Mouse (Mus musculus): ENCODE data around the gene D130043K22Rik. TPM values are rescaled to one million over a fixed set of nuclear protein-coding genes. Genes with fewer than 3 reads are reported as not detected.

D130043K22Rik gene
- polyA plus RNA-seq, 1 experiment from 2014 or later: 0.64 TPM

DNA sequence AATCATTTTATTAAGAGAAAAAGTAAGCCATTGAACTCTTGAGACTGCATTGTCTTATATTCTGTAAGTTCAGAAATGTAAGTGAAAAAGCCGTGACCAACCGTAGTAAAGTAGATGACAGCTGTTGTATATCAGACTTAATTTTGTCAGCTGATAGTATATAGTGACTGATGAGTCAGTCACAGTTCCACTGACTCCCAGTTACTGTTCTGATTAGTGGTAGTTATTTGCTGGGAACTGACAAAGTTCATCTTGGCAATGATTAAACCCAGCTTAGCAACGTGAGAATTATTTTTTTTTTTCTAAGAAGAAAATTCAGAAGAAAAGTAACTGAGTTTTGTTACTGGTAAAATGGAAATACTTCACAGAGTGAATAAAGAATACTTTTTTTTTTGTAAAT is 3.2 kb upstream of the D130043K22Rik start:
- H3K4me2 ChIP-seq (replicated peaks; ENCODE audit: low read depth, low read length): no peak overlapping the region
- H3K9me3 ChIP-seq (ENCODE audit: control insufficient read depth, low read depth, low read length): no peaks in the 10 kb centered on the region
- H3K27me3 ChIP-seq (ENCODE audit: control insufficient read depth, insufficient read depth, low read length): no peaks in the 10 kb centered on the region
- H3K36me3 ChIP-seq (ENCODE audit: control insufficient read depth, insufficient read depth, low read length): peaks cover 16% of the 10 kb centered on the region; the same call in 1 of the 2 replicates
- H3K27ac ChIP-seq (ENCODE audit: low read length): no peak overlapping the region
- peaks cover 4% of the 10 kb centered on the region; the same call in 1 of the 2 replicates for H3K4me1 ChIP-seq (ENCODE audit: control insufficient read depth, insufficient read depth, low read length)
- H3K4me3 ChIP-seq (ENCODE audit: low read depth, low read length): no peak overlapping the region
- 73% methylated on average over 3 of the region's 3 CpGs for whole genome bisulfite sequencing
- H3K9ac ChIP-seq (replicated peaks; ENCODE audit: low read depth, low read length): no peak overlapping the region
- ATAC-seq (ENCODE audit: insufficient number of reproducible peaks, insufficient read depth, low FRiP score, low read depth): no peak

- 70% methylated on average over 4 of the region's 4 CpGs for WGBS
- no peaks in the 10 kb centered on the region for H3K9me3 ChIP-seq (ENCODE audit: control insufficient read depth, low read depth, low read length)
- H3K4me1 ChIP-seq (ENCODE audit: control insufficient read depth, insufficient read depth, low read length): peaks cover 4% of the 10 kb centered on the region; the same call in 1 of the 2 replicates
- no peak overlapping the region for H3K27ac ChIP-seq (ENCODE audit: low read length)
- no peak overlapping the region for H3K4me3 ChIP-seq (ENCODE audit: low read depth, low read length)
- 0 out of 2 replicates have a peak, but pooled peaks have one; percentile 42 for ATAC-seq (ENCODE audit: insufficient number of reproducible peaks, insufficient read depth, low FRiP score, low read depth)
- H3K4me2 ChIP-seq (replicated peaks; ENCODE audit: low read depth, low read length): no peak overlapping the region
- H3K36me3 ChIP-seq (ENCODE audit: control insufficient read depth, insufficient read depth, low read length): no peaks in the 10 kb centered on the region
- no peak overlapping the region for H3K9ac ChIP-seq (replicated peaks; ENCODE audit: low read depth, low read length)
- H3K27me3 ChIP-seq (ENCODE audit: control insufficient read depth, insufficient read depth, low read length): no peaks in the 10 kb centered on the region
These were observed 4.4 kb downstream of the D130043K22Rik start for GRCm38 (mm10) chr13:24849318-24849717.

- no peaks in the 10 kb centered on the region for H3K9me3 ChIP-seq (ENCODE audit: control insufficient read depth, low read depth, low read length)
- WGBS: 81% methylated on average over 2 of the region's 2 CpGs
- H3K36me3 ChIP-seq (ENCODE audit: control insufficient read depth, insufficient read depth, low read length): no peaks in the 10 kb centered on the region
- no peak overlapping the region for H3K4me3 ChIP-seq (ENCODE audit: low read depth, low read length)
- H3K27me3 ChIP-seq (ENCODE audit: control insufficient read depth, insufficient read depth, low read length): no peaks in the 10 kb centered on the region
- H3K9ac ChIP-seq (replicated peaks; ENCODE audit: low read depth, low read length): no peak overlapping the region
- H3K4me2 ChIP-seq (replicated peaks; ENCODE audit: low read depth, low read length): no peak overlapping the region
- ATAC-seq (ENCODE audit: insufficient number of reproducible peaks, insufficient read depth, low FRiP score, low read depth): no peak
- H3K27ac ChIP-seq (ENCODE audit: low read length): no peak overlapping the region
- no peaks in the 10 kb centered on the region for H3K4me1 ChIP-seq (ENCODE audit: control insufficient read depth, insufficient read depth, low read length)
These were observed 7.1 kb downstream of the D130043K22Rik start for GRCm38 (mm10) chr13:24851989-24852388.

- Histone ChIP-seq H3K4me2 (replicated peaks; ENCODE audit: low read depth, low read length) (no peak overlapping the region), H3K36me3 (ENCODE audit: control insufficient read depth, insufficient read depth, low read length) (no peaks in the 10 kb centered on the region), H3K4me1 (ENCODE audit: control insufficient read depth, insufficient read depth, low read length) (no peaks in the 10 kb centered on the region), H3K9me3 (ENCODE audit: control insufficient read depth, low read depth, low read length) (no peaks in the 10 kb centered on the region), H3K27ac (ENCODE audit: low read length) (no peak overlapping the region), H3K27me3 (ENCODE audit: control insufficient read depth, insufficient read depth, low read length) (no peaks in the 10 kb centered on the region), H3K9ac (replicated peaks; ENCODE audit: low read depth, low read length) (no peak overlapping the region), H3K4me3 (ENCODE audit: low read depth, low read length) (no peak overlapping the region)
- ATAC-seq (ENCODE audit: insufficient number of reproducible peaks, insufficient read depth, low FRiP score, low read depth): no peak
- WGBS: 79% methylated on average over 3 of the region's 3 CpGs
These were observed 7.6 kb downstream of the D130043K22Rik start for GRCm38 (mm10) chr13:24852570-24852969.

DNA sequence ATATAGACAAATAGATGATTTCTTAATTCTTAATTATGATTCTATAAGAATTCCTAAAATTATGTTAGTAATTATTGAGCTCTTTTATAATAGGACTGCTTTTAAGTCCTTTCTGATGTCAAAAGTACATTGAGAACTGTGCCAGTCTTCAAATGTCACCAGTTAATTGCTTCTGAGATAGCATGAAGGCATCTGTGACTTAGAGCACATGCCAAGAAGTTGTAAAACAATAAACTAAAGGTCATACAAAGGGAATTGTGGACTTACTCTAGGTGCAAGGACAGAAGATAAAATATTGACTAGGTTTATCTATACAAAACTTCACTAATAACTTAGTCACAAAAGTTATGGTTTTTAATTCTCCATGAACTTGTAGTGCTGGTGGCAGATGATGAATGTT is 14.2 kb downstream of the D130043K22Rik start:
- no peak overlapping the region for H3K27ac ChIP-seq (ENCODE audit: low read length)
- no peaks in the 10 kb centered on the region for H3K27me3 ChIP-seq (ENCODE audit: control insufficient read depth, insufficient read depth, low read length)
- H3K4me1 ChIP-seq (ENCODE audit: control insufficient read depth, insufficient read depth, low read length): no peaks in the 10 kb centered on the region
- H3K9me3 ChIP-seq (ENCODE audit: control insufficient read depth, low read depth, low read length): no peaks in the 10 kb centered on the region
- no peak overlapping the region for H3K4me3 ChIP-seq (ENCODE audit: low read depth, low read length)
- no peaks in the 10 kb centered on the region for H3K36me3 ChIP-seq (ENCODE audit: control insufficient read depth, insufficient read depth, low read length)
- H3K4me2 ChIP-seq (replicated peaks; ENCODE audit: low read depth, low read length): no peak overlapping the region
- no peak overlapping the region for H3K9ac ChIP-seq (replicated peaks; ENCODE audit: low read depth, low read length)
- no peak for ATAC-seq (ENCODE audit: insufficient number of reproducible peaks, insufficient read depth, low FRiP score, low read depth)

DNA sequence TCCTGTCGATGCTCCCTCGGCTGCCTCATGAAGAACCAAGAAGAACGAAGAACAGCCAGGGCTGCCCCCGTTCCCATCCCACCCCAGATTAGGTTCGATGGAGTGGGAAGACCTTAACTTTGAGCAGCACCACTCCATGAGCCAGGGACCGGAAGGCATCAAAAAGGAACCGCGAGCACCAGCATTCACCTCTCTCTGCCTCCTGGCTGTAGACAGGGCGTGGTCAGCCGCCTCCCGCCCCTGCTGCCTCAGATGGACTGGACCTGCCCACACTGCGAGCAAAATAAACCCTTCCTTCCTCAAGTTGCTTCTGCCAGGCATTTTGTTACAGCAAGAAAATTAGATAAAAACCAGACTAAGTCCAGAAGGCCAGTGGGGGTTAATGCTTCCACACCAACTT is 16.1 kb downstream of the D130043K22Rik start:
- H3K36me3 ChIP-seq (ENCODE audit: control insufficient read depth, insufficient read depth, low read length): no peaks in the 10 kb centered on the region
- H3K9me3 ChIP-seq (ENCODE audit: control insufficient read depth, low read depth, low read length): no peaks in the 10 kb centered on the region
- H3K27ac ChIP-seq (ENCODE audit: low read length): no peak overlapping the region
- H3K4me3 ChIP-seq (ENCODE audit: low read depth, low read length): no peak overlapping the region
- no peaks in the 10 kb centered on the region for H3K27me3 ChIP-seq (ENCODE audit: control insufficient read depth, insufficient read depth, low read length)
- no peak overlapping the region for H3K4me2 ChIP-seq (replicated peaks; ENCODE audit: low read depth, low read length)
- WGBS: 71% methylated on average over 12 of the region's 12 CpGs
- H3K9ac ChIP-seq (replicated peaks; ENCODE audit: low read depth, low read length): no peak overlapping the region
- H3K4me1 ChIP-seq (ENCODE audit: control insufficient read depth, insufficient read depth, low read length): no peaks in the 10 kb centered on the region
- ATAC-seq (ENCODE audit: insufficient number of reproducible peaks, insufficient read depth, low FRiP score, low read depth): no peak

GRCm38 (mm10) chr13:24862021-24862420 is 17.1 kb downstream of the D130043K22Rik start:
- ATAC-seq (ENCODE audit: insufficient number of reproducible peaks, insufficient read depth, low FRiP score, low read depth): no peak

DNA sequence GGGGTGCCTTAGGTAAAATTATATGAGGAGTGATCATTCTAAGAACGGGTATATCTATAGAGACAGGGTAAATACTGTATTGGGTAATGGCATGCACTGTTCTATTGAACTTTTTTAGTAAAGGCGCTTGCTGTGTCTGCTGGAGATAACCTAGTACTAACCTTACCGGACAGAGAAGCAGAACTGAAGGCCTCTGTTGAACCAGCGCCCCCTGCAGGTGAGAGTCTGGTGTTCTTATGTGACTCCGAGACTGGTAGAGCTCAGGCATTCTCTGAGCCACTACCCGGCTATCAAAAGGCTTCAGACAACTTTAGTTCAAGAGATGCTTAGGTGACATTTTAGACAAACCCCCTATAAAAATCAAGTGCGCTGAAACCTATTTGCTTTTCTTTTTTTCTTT is 17.6 kb downstream of the D130043K22Rik start:
- WGBS: 63% methylated on average over 7 of the region's 7 CpGs
- Histone ChIP-seq H3K27me3 (ENCODE audit: control insufficient read depth, insufficient read depth, low read length) (no peaks in the 10 kb centered on the region), H3K9ac (replicated peaks; ENCODE audit: low read depth, low read length) (no peak overlapping the region), H3K4me3 (ENCODE audit: low read depth, low read length) (no peak overlapping the region), H3K9me3 (ENCODE audit: control insufficient read depth, low read depth, low read length) (no peaks in the 10 kb centered on the region), H3K27ac (ENCODE audit: low read length) (no peak overlapping the region), H3K36me3 (ENCODE audit: control insufficient read depth, insufficient read depth, low read length) (no peaks in the 10 kb centered on the region), H3K4me2 (replicated peaks; ENCODE audit: low read depth, low read length) (no peak overlapping the region), H3K4me1 (ENCODE audit: control insufficient read depth, insufficient read depth, low read length) (no peaks in the 10 kb centered on the region)
- ATAC-seq (ENCODE audit: insufficient number of reproducible peaks, insufficient read depth, low FRiP score, low read depth): no peak

More at GRCm38 (mm10) chr13:24862021-24862420, 17.1 kb downstream of the D130043K22Rik start:
- 47% methylated on average over 7 of the region's 7 CpGs for WGBS
- no peak overlapping the region for H3K4me3 ChIP-seq (ENCODE audit: low read depth, low read length)
- no peak overlapping the region for H3K9ac ChIP-seq (replicated peaks; ENCODE audit: low read depth, low read length)
- no peak overlapping the region for H3K27ac ChIP-seq (ENCODE audit: low read length)
- no peaks in the 10 kb centered on the region for H3K9me3 ChIP-seq (ENCODE audit: control insufficient read depth, low read depth, low read length)
- no peaks in the 10 kb centered on the region for H3K27me3 ChIP-seq (ENCODE audit: control insufficient read depth, insufficient read depth, low read length)
- H3K36me3 ChIP-seq (ENCODE audit: control insufficient read depth, insufficient read depth, low read length): no peaks in the 10 kb centered on the region
- no peaks in the 10 kb centered on the region for H3K4me1 ChIP-seq (ENCODE audit: control insufficient read depth, insufficient read depth, low read length)
- no peak overlapping the region for H3K4me2 ChIP-seq (replicated peaks; ENCODE audit: low read depth, low read length)

All from stomach, embryonic 14.5 days (tissue).